Mouse (Mus musculus) layer of hippocampus, adult 11-12 months (tissue): ENCODE measurements around the gene Polr3h.
"Not testable (repeated sequence)": the region's sequence is repeated elsewhere in the genome, so short reads cannot be mapped to it uniquely, and the experiment has no call there.

Experiments
- DNase-seq: peaks from one replicate; pipeline ENCODE4 v3.0.0; 2022; ENCODE audit warnings: low spot score

The Polr3h gene

GRCm38 (mm10) chr15:81925760-81926445 is at the start of gene Polr3h:
Gene Polr3h (minus strand): TSS chr15:81926240.
- DNase-seq, result peak; percentile 95

- DNase-seq, result not testable (repeated sequence)
Measured at GRCm38 (mm10) chr15:81975156-81975555, 49.1 kb upstream of the Polr3h start.

- not testable (repeated sequence) for DNase-seq
Measured at GRCm38 (mm10) chr15:81970498-81970897, 44.5 kb upstream of the Polr3h start.

GRCm38 (mm10) chr15:81969635-81970034 is 43.6 kb upstream of the Polr3h start:
- DNase-seq, result not testable (repeated sequence)

- DNase-seq, result no peak
Measured at GRCm38 (mm10) chr15:81969173-81969572, 43.1 kb upstream of the Polr3h start.

GRCm38 (mm10) chr15:81968447-81968846 is 42.4 kb upstream of the Polr3h start:
- no peak for DNase-seq

- DNase-seq, result no peak
Measured at GRCm38 (mm10) chr15:81967821-81968220, 41.8 kb upstream of the Polr3h start.

- DNase-seq, result no peak
Measured at GRCm38 (mm10) chr15:81966062-81966829, 40.2 kb upstream of the Polr3h start.

GRCm38 (mm10) chr15:81964980-81965545 is 39.0 kb upstream of the Polr3h start:
- no peak for DNase-seq

- DNase-seq, result no peak
Measured at GRCm38 (mm10) chr15:81964262-81964661, 38.2 kb upstream of the Polr3h start.

GRCm38 (mm10) chr15:81961078-81961451 is 35.0 kb upstream of the Polr3h start:
- DNase-seq, result no peak

GRCm38 (mm10) chr15:81960171-81961077 is 34.4 kb upstream of the Polr3h start, which contains the start of gene Pmm1:
Gene Pmm1 (minus strand): TSS chr15:81960930.
- peak; percentile 99 for DNase-seq

GRCm38 (mm10) chr15:81958906-81959305 is 32.9 kb upstream of the Polr3h start:
- DNase-seq, result no peak

GRCm38 (mm10) chr15:81957598-81957997 is 31.6 kb upstream of the Polr3h start:
- no peak for DNase-seq

- peak; percentile 65 for DNase-seq
Measured at GRCm38 (mm10) chr15:81956457-81956856, 30.4 kb upstream of the Polr3h start.

GRCm38 (mm10) chr15:81955414-81955813 is 29.4 kb upstream of the Polr3h start:
- DNase-seq, result no peak

GRCm38 (mm10) chr15:81954716-81955115 is 28.7 kb upstream of the Polr3h start:
- DNase-seq, result no peak

- DNase-seq, result no peak
Measured at GRCm38 (mm10) chr15:81954151-81954583, 28.1 kb upstream of the Polr3h start.

- DNase-seq, result no peak
Measured at GRCm38 (mm10) chr15:81952310-81952709, 26.3 kb upstream of the Polr3h start.

GRCm38 (mm10) chr15:81951159-81951558 is 25.1 kb upstream of the Polr3h start:
- no peak for DNase-seq

GRCm38 (mm10) chr15:81950716-81951115 is 24.7 kb upstream of the Polr3h start:
- no peak for DNase-seq
